Mouse (Mus musculus): ENCODE data around the gene Adamts2. TPM values are rescaled to one million over a fixed set of nuclear protein-coding genes. Genes with fewer than 3 reads are reported as not detected.

Gene Adamts2
- 5.2 and 7.4 TPM in 2 replicates for polyA plus RNA-seq (2015; fragmentation: Nextera tagmentation; extraction: Ambion mirVana)

GRCm38 (mm10) chr11:50601641-50602355 lies at the start of gene Adamts2:
TSS of gene Adamts2 (plus strand) at chr11:50602084.

GRCm38 (mm10) chr11:50827010-50827953 lies 225.4 kb downstream of the Adamts2 start, which contains the start of gene Zfp354c:
TSS of gene Zfp354c (minus strand) at chr11:50827724.

GRCm38 (mm10) chr11:50841023-50841735 lies 239.3 kb downstream of the Adamts2 start, which contains the start of gene Zfp879:
TSS of gene Zfp879 (minus strand) at chr11:50841552.

GRCm38 (mm10) chr11:50850177-50850735 lies 248.4 kb downstream of the Adamts2 start, which contains the start of gene Grm6:
TSS of gene Grm6 (plus strand) at chr11:50850685.

Other genes starting within 250 kb of the Adamts2 start
- 1.9 and 2.4 TPM in 2 replicates for gene Cby3, start 247.6 kb upstream of the Adamts2 start, polyA plus RNA-seq (2015; fragmentation: Nextera tagmentation; extraction: Ambion mirVana)
- gene Hnrnph1, start 225.1 kb upstream of the Adamts2 start, polyA plus RNA-seq (2015; fragmentation: Nextera tagmentation; extraction: Ambion mirVana), result 188 and 245 TPM in 2 replicates
- 21.9 and 26.0 TPM in 2 replicates for gene Rufy1, start 171.0 kb upstream of the Adamts2 start, polyA plus RNA-seq (2015; fragmentation: Nextera tagmentation; extraction: Ambion mirVana)
- gene Zfp354c, start 225.6 kb downstream of the Adamts2 start, polyA plus RNA-seq (2015; fragmentation: Nextera tagmentation; extraction: Ambion mirVana), result 27.4 and 34.4 TPM in 2 replicates
- 0.98 and 1.3 TPM in 2 replicates for gene Zfp879, start 239.5 kb downstream of the Adamts2 start, polyA plus RNA-seq (2015; fragmentation: Nextera tagmentation; extraction: Ambion mirVana)
- not detected in 2 replicates for gene Grm6, start 248.6 kb downstream of the Adamts2 start, polyA plus RNA-seq (2015; fragmentation: Nextera tagmentation; extraction: Ambion mirVana)

Data from neural tube, postnatal 0 days (tissue).